ENCODE assay signal across 18 mouse cellular contexts in genomic region chr4:32987006-32987405, GRCm38 (mm10). TPM values are rescaled to one million over a fixed set of nuclear protein-coding genes. Genes with fewer than 3 reads are reported as not detected.
DNase-seq lines count a peak whose midpoint lies in the region; ATAC-seq and TF ChIP-seq lines count a peak whose summit lies in the region.
"Had no signal": no experiment of that assay in that cellular context is flagged by ENCODE, and none has a peak within 500 bp of the region (broad histone marks: within the 10 kb centered on the region; RNA-seq: fewer than 3 reads in every experiment).

No protein-coding gene starts in this region.

- ATAC-seq in liver, embryonic 11.5 days (replicated peaks; ENCODE audit: low FRiP score): peak; percentile 96
- ATAC-seq: forebrain, postnatal 0 days had no signal

- peaks cover 21% of the 10 kb centered on the region for H3K4me1 ChIP-seq in liver, embryonic 11.5 days (replicated peaks; ENCODE audit: control insufficient read depth, insufficient read depth, low read length)
- peaks cover 3% of the 10 kb centered on the region for H3K4me1 ChIP-seq in small intestine, adult 2 months (ENCODE audit: control insufficient read depth, insufficient read depth, insufficient read length, low read length)

- peak; percentile 21 for DNase-seq in embryo, embryonic 10.5 days (ENCODE audit: low spot score)
- DNase-seq in embryo, embryonic 11 days: no peak
- DNase-seq in c-Kit-positive CD71-positive TER-119-negative erythroid progenitor cells, embryonic 14.5 days (ENCODE audit: low read depth): peak; percentile 72
- no peak for DNase-seq in liver, embryonic 11.5 days (ENCODE audit: low spot score)
- DNase-seq in cerebellum, adult 11-12 months: no peak
- DNase-seq in thymus, postnatal 4 days: no peak
- DNase-seq in lung, postnatal 4 days: no peak
- DNase-seq: cerebellum, adult 9-10 months; forebrain, postnatal 0 days; lung, postnatal 10 days; right cerebral cortex, adult 18-20 months; thymus, postnatal 36 days had no signal

- no peaks in the 10 kb centered on the region for H3K9me3 ChIP-seq in liver, embryonic 11.5 days (ENCODE audit: control insufficient read depth, low read length)
- H3K9me3 ChIP-seq: hindbrain, embryonic 13.5 days; limb, embryonic 13.5 days had no signal

- H3K36me3 ChIP-seq in liver, embryonic 11.5 days (ENCODE audit: control insufficient read depth, insufficient read depth, low read length): no peaks in the 10 kb centered on the region
- no peaks in the 10 kb centered on the region for H3K36me3 ChIP-seq in small intestine, adult 2 months (ENCODE audit: control insufficient read depth, insufficient read depth, low read length)
- H3K36me3 ChIP-seq: hindbrain, embryonic 13.5 days; limb, embryonic 13.5 days had no signal

- H3K4me3 ChIP-seq in liver, embryonic 11.5 days (ENCODE audit: low read depth, low read length): no peak overlapping the region
- no peak overlapping the region for H3K4me3 ChIP-seq in small intestine, adult 2 months (ENCODE audit: low read depth, low read length)
- H3K4me3 ChIP-seq: hindbrain, embryonic 13.5 days; layer of hippocampus, adult 2 months; left cerebral cortex, adult 2 months; limb, embryonic 13.5 days had no signal

- peak overlapping the region; percentile 99; the same call in 1 of the 2 replicates for H3K4me2 ChIP-seq in liver, embryonic 11.5 days
- H3K4me2 ChIP-seq: hindbrain, embryonic 13.5 days; limb, embryonic 13.5 days; midbrain, embryonic 11.5 days had no signal

- H3K27ac ChIP-seq in liver, embryonic 11.5 days (ENCODE audit: low read depth, low read length): peak overlapping the region; percentile 87; the same call in 1 of the 2 replicates
- H3K27ac ChIP-seq in small intestine, adult 2 months (ENCODE audit: insufficient read depth, low read depth, low read length): peak overlapping the region; percentile 68
- H3K27ac ChIP-seq: hindbrain, embryonic 13.5 days; layer of hippocampus, adult 2 months; left cerebral cortex, adult 2 months; limb, embryonic 13.5 days had no signal

- no peak for TF ChIP-seq CTCF in small intestine, adult 2 months (IDR thresholded peaks at IDR 0.05; ENCODE audit: extremely low read depth, insufficient read length, insufficient replicate concordance, low read depth, low read length)

- TF ChIP-seq POLR2A in small intestine, adult 2 months (IDR thresholded peaks at IDR 0.05; ENCODE audit: low read depth, low read length): no peak

- peaks cover 36% of the 10 kb centered on the region for H3K27me3 ChIP-seq in liver, embryonic 11.5 days (replicated peaks; ENCODE audit: control insufficient read depth, insufficient read depth, low read length)
- no peaks in the 10 kb centered on the region for H3K27me3 ChIP-seq in small intestine, adult 2 months (ENCODE audit: control insufficient read depth, insufficient read depth, low read length)
- H3K27me3 ChIP-seq: hindbrain, embryonic 13.5 days had no signal

- WGBS in liver, embryonic 11.5 days: 31% methylated on average over 3 of the region's 3 CpGs
- WGBS in small intestine, adult 2 months: 23% methylated on average over 3 of the region's 3 CpGs

- H3K9ac ChIP-seq in liver, embryonic 11.5 days (ENCODE audit: low read depth, low read length): no peak overlapping the region
- H3K9ac ChIP-seq: forebrain, postnatal 0 days; hindbrain, embryonic 13.5 days; limb, embryonic 13.5 days had no signal

RNA-seq across cellular contexts. Expression of gene Rragd, which starts 4.2 kb away (rescaled TPM):
- 4.6 and 4.9 TPM in 2 replicates for polyA plus RNA-seq in liver, embryonic 11.5 days (2014; fragmentation: Nextera tagmentation; extraction: Ambion mirVana)
- polyA plus RNA-seq in small intestine, adult 2 months (2012; rRNA removed): 4.7 and 14.9 TPM in 2 replicates

RNA-seq across cellular contexts. Expression of gene Ankrd6, which starts 36.4 kb away (rescaled TPM):
- polyA plus RNA-seq in liver, embryonic 11.5 days (2014; fragmentation: Nextera tagmentation; extraction: Ambion mirVana): 3.0 and 3.4 TPM in 2 replicates
- 0.17 and 0.27 TPM in 2 replicates for polyA plus RNA-seq in small intestine, adult 2 months (2012; rRNA removed)

RNA-seq across cellular contexts. Expression of gene Ube2j1, which starts 44.2 kb away (rescaled TPM):
- polyA plus RNA-seq in liver, embryonic 11.5 days (2014; fragmentation: Nextera tagmentation; extraction: Ambion mirVana): 43.6 and 44.3 TPM in 2 replicates
- polyA plus RNA-seq in small intestine, adult 2 months (2012; rRNA removed): 8.8 and 18.5 TPM in 2 replicates

Comparison
In these comparisons a context has a peak if more than half of its experiments do, and no peak if none do; other contexts are left out.
1. DNase-seq: peak in embryo, embryonic 10.5 days (single experiment) and c-Kit-positive CD71-positive TER-119-negative erythroid progenitor cells, embryonic 14.5 days (single experiment); none in embryo, embryonic 11 days (single experiment), liver, embryonic 11.5 days (single experiment), cerebellum, adult 11-12 months (single experiment), thymus, postnatal 4 days (single experiment) and lung, postnatal 4 days (0 of 2).